Mouse (Mus musculus): ENCODE measurements around the gene Agrn.

The Agrn gene

GRCm38 (mm10) chr4:156136285-156137100 lies 60.8 kb downstream of the Agrn start:
- peak in 1 of 2 experiments; percentile 25 for DNase-seq

GRCm38 (mm10) chr4:156135801-156136200 lies 61.5 kb downstream of the Agrn start:
- no peak for DNase-seq

DNA sequence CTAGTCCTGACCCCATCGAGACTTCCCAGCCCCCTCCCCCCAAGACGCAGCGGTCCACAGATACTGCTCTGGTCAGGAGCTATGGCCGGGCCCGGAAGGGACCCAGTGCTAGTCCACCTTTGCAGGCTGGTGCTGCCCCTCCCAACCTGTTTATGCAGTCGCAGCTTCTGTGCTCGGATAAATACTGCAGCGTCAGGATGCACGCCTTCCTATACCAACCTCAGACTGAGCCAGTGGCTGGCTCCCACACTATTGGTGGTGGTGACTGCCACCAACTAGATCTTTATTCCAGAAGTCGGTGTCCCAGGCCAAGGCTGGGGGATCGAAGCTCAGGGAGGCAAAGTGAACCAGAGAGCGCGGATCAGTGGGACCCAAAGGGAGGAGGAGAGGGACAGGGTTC lies 62.2 kb downstream of the Agrn start:
- DNase-seq, result no peak

GRCm38 (mm10) chr4:156133943-156134605 lies 63.2 kb downstream of the Agrn start:
- peak; percentile 15 to 43 for DNase-seq

GRCm38 (mm10) chr4:156133334-156133733 lies 64.0 kb downstream of the Agrn start:
- DNase-seq, result no peak

DNA sequence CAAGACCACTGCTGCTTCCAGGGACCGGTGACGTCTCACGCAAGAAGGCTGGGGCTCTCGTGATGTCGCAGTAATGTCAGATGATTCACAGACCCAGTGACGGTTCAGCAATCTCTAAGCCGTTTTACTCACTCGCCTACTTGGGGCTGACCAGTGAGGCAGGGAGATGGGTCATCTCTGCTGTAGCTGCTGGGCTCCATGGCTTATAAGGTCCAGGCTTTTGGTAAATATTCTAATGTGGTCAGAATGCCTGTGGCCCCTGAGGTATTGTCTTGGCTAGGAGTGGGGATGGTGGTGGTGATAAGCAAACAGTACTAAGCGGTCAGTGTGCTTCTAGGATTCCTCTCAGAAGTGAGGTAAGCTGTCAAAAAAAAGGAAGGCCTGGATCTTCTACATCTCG lies 66.3 kb downstream of the Agrn start:
- DNase-seq, result no peak

GRCm38 (mm10) chr4:156130436-156130835 lies 66.9 kb downstream of the Agrn start, which contains the start of gene Rnf223:
Gene Rnf223 (plus strand): TSS chr4:156130513.
- peak; percentile 26 to 31 for DNase-seq

DNA sequence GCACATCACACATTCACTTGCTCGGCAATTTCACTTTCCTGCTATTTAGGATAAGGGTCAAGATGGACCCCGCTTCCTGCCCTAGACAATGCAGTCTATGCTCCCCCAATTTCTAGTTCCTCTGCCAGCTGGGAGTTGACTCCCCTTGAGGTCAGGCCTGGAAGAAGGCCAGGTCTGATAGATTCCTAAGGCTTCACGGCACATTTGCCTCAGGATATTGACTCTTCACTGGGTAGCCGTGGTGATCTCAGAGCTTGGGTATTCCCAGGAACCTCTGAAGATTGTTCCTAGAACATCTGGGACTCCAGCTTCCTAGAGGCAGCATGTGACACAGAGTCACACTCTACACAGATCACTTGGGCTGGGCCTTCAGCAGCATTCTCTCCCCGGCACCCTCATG lies 68.5 kb downstream of the Agrn start:
- no peak for DNase-seq

DNA sequence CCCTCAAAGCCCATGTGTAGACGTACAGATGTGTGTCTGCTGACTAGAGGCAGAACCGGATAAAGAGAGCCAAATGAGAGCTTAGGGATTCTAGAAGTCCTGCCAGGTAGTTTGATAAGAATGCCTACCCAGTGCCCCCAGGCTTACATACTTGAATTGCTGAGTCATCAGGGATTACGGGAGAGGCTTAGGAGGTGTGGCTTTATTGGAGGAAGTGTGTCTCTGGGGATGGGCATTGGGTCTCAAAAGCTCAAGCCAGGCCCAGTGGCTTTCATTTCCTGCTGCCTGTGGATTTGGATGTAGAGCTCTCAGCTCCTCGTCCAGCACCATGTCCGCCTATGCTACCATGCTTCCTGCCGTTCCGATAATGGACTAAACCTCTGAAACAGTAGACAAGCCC lies 70.4 kb downstream of the Agrn start:
- DNase-seq, result no peak

GRCm38 (mm10) chr4:156125393-156125792 lies 71.9 kb downstream of the Agrn start:
- DNase-seq, result no peak

- DNase-seq, result no peak
Observed at GRCm38 (mm10) chr4:156124077-156124476, 73.2 kb downstream of the Agrn start.

Measured in kidney, postnatal 4 days (tissue).